Mouse (Mus musculus) brain, embryonic 14.5 days (tissue): ENCODE results near the gene Dnajc21.

Source experiments
- CTCF ChIP-seq: fragments of 200-500 bp; IDR thresholded peaks from 2 replicates; pipeline ENCODE4 v1.5.1; 2012; ENCODE audit warnings: inconsistent platforms, mild to moderate bottlenecking, moderate library complexity, borderline replicate concordance; ENCODE audit not compliant: insufficient read depth, insufficient read length; ENCODE audit errors: extremely low read depth
- POLR2A ChIP-seq: fragments of 200-500 bp; IDR thresholded peaks from 2 replicates; pipeline ENCODE4 v1.6.1; 2012; ENCODE audit warnings: mild to moderate bottlenecking, inconsistent platforms, borderline replicate concordance; ENCODE audit not compliant: poor library complexity, insufficient read depth, insufficient read length, severe bottlenecking; ENCODE audit errors: extremely low read depth

DNA sequence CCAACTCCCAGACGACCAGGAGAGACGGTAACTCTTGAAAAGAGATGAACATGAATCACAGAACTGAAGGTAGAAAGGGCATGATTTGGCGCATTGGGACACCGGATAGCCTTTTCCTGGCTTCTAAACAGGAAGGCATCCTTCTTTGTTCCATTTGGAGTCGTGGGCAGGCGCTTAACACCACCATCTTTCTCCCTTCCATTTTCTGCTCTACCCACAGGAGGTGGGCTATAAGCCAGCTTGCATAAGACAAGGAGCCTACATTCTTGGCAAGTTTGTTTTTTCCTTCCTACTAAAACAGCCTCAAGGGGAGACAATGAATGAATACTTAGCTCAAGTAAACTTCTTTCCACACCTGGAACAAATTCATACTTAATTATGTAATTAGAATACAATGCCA, 56.7 kb downstream of the Dnajc21 start:
- TF ChIP-seq CTCF (no peak), POLR2A (no peak)
